Mouse (Mus musculus) frontal cortex, postnatal 36 days (tissue): ENCODE data around the gene Tacc2.
"Not testable (repeated sequence)": the region's sequence is repeated elsewhere in the genome, so short reads cannot be mapped to it uniquely, and the experiment has no call there.

Experiments
- DNase-seq, 2 experiments: peaks; one replicate each; pipeline ENCODE4 v3.0.0; 2022; ENCODE audit warnings: low spot score in 2 of 2

The Tacc2 gene

GRCm38 (mm10) chr7:130653036-130653555, 75.9 kb downstream of the Tacc2 start:
- no peak for DNase-seq

DNA sequence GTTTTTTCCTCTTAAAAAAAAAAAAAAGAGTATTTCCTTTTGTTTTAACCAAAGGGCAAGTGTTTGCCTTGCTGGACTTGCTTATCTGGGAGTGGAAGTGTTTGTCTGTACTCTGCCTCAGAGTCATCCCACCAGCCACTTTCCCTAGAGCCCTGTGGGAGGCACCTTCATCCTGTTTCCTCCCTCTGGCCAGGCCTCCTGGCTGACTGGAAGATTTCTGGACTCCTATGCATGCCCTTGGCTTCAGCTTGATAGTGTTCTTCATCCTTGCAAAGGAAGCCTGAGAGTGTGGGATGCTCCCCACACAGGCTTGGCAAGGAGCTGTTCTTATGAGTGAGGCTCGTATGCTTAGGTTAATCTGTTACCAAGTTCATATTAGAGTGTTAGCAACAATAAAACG, 77.3 kb downstream of the Tacc2 start:
- no peak for DNase-seq

DNA sequence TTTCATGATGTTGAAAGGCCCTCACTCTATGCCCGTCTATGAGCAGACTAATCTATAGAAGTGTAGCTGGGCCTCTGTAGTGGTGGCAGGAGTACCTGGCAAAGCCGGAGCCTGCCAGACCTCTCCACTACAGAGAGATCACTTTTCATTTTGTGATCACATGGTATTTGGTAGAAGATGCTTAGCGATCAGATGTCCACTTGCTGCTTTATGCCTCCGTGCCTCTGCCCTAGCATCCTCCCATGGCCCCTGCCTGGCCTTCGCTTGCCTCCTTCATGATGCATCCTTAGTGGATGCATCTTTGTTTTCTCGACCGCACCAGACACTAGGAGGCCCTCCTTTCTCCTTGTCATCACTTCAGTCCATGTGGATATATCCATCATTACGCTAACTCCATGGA, 79.7 kb downstream of the Tacc2 start:
- DNase-seq = no peak

GRCm38 (mm10) chr7:130657751-130658150, 80.5 kb downstream of the Tacc2 start:
- no peak for DNase-seq

- DNase-seq = no peak
Observed at GRCm38 (mm10) chr7:130659129-130659528, 81.9 kb downstream of the Tacc2 start.

DNA sequence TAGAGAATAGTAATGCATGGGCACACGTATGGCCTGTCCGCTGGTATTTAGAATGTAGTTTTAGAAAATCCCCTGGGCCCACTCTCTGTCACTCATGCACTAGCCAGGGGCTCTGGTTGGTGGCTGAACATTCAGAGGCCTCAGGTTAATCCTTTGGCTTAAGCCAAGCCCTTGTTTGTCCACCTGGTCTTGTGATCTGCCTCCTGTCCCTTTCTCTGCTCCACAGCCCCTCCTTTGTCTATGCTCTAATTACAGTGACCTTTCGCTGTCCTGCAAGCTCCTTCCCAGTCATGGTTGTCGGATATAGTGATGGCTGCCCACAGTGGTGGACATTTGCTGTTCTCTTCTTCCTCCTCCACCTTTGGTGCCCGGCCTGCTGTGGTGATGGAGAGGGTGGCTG, 85.0 kb downstream of the Tacc2 start:
- DNase-seq = no peak

DNA sequence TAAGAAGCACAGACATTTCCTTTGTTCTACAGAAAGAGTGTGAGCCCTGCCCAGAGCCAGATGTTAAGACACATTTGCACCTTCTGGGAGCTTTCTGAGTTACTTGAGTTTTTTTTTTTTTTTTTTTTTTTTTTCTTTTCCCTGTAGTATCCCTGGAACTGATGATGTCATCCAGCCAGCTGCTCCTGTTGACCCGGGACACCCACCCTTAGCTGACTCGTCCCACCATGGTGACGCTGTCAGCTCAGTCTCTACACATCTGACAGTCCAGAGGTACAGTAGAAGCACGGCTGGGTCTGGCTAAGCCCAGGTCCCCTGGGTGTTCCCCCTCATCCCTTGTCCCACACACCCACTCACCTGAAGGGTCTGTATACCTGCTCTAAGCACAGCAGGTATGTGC, 85.6 kb downstream of the Tacc2 start:
- DNase-seq = no peak

DNA sequence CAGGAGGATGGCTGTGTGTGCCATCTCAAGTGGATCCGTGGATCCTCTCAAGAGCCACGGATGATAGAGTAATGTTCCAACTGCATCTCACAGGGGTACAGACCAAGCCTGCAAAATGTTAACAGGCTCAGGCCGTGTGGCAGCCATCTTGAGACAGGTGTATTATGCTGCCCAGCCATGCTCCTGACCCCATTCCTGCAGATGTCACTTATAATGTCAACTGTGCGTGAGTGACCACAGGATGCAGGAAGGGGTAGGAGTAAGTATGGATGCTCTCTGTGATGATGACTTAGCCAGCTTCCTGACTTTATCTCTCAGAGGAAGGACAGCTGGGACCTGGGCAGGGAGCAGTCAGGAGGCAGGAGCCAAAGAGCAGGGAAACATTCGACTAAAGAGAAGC, 86.8 kb downstream of the Tacc2 start:
- DNase-seq = no peak

- DNase-seq = no peak
Observed at GRCm38 (mm10) chr7:130664629-130665028, 87.4 kb downstream of the Tacc2 start.

- no peak for DNase-seq
Observed at GRCm38 (mm10) chr7:130665358-130665757, 88.1 kb downstream of the Tacc2 start.

DNA sequence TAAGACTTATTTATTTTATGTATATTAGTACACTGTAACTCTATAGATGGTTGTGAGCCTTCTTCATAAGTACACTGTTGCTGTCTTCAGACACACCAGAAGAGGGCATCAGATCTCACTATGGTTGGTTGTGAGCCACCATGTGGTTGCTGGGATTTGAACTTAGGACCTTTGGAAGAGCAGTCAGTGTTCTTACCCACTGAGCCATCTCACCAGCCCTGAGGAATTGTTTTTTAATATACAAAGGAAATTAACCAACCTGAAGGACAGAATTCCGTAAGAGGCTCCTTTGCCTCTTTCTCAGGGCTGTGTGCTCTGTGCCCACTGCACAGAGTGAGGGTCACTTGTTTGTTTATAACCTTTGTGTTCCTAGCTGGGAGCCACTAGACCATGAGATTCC, 90.8 kb downstream of the Tacc2 start:
- DNase-seq = not testable (repeated sequence)

GRCm38 (mm10) chr7:130668729-130669281, 91.6 kb downstream of the Tacc2 start:
- DNase-seq = no peak

DNA sequence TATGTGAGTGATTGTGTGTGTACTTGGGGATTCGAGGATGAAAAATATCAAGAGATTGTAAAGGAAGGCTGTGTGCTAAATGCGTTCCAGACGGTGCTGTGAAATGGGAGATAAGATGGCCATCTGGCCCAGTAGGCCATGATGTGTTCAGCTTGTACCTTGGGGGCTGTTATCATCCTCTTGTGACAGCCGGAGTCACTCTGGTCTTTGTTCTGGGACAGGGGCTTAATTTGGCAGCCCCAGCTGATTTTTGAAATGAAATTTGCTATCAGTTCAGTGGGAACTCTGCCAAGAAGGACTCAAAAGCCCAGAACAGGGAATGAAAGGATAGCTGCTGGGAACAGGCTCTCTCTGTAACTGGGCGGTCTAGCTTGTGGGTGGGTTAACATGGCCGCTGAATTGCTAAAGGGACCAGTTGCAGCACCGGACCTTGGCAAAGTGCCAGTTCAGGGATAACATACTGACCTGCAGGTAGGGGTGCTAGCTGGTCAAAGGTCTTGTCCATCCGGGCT, 92.2 kb downstream of the Tacc2 start:
- DNase-seq = no peak

DNA sequence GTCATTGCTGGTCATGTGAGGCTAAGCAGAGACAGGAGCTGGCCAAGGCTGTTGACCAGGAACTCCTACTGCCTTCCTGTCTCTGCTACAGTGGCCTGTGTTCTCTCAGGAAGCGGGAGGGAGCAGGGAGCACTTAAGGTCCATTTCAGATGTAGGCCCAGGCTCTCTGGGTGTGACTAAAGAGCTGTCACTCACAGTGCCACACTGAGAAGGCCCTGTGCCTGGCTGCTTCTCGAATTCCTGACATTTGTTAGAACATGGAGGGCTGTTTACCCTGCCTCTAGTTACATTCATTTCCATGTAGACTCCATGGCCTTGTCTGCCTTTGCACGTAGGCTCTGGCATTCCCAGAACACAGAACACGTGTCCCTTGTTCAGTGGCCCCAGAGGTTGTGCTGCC, 93.1 kb downstream of the Tacc2 start:
- no peak for DNase-seq

DNA sequence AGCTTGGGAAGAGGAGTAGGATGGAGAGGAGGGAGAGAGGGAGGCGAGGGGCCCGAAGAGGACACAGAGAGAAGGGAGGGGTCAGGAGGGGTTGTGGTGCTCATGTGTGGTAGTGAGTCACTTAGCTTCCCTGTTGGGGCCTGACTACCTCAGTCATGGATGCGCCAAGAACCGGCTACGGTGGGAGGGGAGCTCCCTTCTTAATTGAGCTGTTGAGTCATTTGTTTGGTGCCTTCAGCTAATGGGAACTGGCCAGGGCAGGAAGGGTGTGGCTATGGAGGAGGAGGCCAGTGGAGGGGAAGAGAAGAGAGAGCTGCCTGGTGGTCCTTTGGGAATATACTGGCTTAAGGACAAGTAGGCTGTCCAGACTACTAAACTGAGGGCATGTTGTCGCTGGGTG, 94.1 kb downstream of the Tacc2 start:
- no peak for DNase-seq

GRCm38 (mm10) chr7:130673169-130674033, 96.2 kb downstream of the Tacc2 start:
- peak in 1 of 2 experiments; percentile 33 for DNase-seq

GRCm38 (mm10) chr7:130674526-130674925, 97.3 kb downstream of the Tacc2 start:
- no peak for DNase-seq

- DNase-seq = no peak
Observed at GRCm38 (mm10) chr7:130676885-130677540, 99.8 kb downstream of the Tacc2 start.

GRCm38 (mm10) chr7:130677541-130678274, 100.5 kb downstream of the Tacc2 start:
- DNase-seq = no peak

DNA sequence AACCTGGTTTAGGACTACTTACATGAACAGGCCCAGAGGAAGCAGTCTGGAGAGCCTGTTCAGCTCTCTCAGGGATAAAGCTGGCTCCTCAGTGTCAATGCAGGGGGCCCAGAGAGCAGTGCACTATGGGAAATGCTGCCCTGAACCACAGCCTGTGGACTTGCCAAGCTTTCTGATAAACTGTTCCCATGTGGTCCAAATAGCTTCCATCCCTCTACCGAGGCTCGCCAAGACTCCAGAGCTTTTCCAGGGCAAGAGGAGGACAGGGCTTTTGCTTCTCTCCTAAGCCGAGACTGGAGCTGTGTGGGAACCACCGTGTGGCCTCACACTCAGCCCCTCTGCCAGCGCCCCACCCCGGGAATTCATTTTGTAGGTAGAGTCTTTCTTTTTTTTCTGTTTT, 101.2 kb downstream of the Tacc2 start:
- DNase-seq = no peak

DNA sequence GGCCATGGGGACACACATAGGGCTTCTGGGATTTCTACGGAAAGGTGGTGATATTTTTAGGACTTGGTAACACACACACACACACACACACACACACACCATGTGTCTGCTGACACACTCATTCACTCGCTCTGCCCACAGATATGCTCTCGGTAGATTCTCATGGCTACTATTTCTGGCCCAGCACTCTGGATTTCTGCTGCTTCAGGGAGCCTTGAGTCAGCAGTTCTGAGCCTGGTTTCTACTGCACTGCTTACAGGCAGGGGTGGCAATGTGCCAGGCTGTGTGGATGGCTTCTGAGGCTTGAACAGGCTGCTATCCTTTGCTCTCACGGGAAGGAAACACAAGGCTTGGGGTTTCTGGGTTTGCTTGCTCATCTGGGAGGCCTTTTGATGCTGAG, 104.6 kb downstream of the Tacc2 start:
- peak; percentile 82 to 90 for DNase-seq

- no peak for DNase-seq
Observed at GRCm38 (mm10) chr7:130688601-130689000, 111.4 kb downstream of the Tacc2 start.
